Mouse (Mus musculus) E14TG2a.4 (cell line): ENCODE measurements around the gene Zfhx3.

Experiments
- CTCF ChIP-seq: conservative IDR thresholded peaks from 2 replicates; pipeline ENCODE4 v1.5.1; 2014; ENCODE audit warnings: low read length
- POU5F1 ChIP-seq: IDR thresholded peaks from 2 replicates; pipeline ENCODE4 v1.6.1; 2014; ENCODE audit warnings: low read length, borderline replicate concordance

DNA sequence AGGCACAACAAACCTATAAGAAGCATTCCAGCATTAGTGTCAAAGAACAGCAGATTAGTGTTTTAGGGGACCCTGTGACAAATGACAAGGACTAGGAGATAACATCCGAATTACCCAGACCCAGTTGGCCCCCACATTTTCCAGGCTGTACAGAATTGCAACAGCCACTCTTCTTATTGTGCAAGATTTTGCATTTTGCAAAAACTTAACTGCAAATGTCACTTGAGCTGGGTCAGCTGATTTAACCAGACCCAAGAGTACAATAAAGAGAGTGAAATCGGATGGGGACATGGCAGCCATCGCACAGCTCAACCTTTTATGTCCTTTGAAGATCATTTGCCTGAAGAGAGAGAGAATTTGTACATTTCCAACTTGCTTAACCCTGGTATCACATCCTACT is 720.3 kb downstream of the Zfhx3 start:
- TF ChIP-seq CTCF: no peak
- no peak for TF ChIP-seq POU5F1
